Mouse (Mus musculus): ENCODE results near the gene Mylk.

DNA sequence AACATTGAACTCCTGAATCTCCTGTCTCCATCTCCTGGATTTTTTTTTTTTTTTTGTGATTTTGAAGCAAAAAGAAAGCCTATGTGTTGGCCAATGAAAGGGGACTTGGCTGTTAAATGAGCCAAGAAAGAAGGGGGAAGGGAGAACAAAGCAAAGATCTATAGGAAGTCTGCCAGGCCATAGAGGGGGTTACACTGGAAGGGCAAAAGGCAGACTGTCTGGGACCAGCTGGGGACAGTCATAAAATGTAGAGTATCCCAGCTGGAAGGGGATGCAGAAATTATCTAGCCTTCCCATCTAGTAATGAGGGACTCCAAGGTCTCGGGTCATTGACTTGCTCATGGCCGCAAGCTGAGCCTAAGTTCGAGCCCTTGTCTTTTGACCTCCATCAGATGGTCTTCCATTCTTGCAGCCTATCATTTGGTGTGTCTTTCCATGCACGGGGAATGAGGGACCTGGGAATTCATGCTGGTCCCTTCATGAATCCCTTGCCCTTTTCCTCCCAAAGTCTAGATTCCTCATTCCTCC, 172.4 kb downstream of the Mylk start:
- TF ChIP-seq POLR2A (IDR thresholded peaks at IDR 0.05; ENCODE audit: borderline replicate concordance, extremely low read depth, low read depth, low read length) = no peak
- TF ChIP-seq CTCF (IDR thresholded peaks at IDR 0.05; ENCODE audit: insufficient read depth, low read length) = no peak
